Mouse (Mus musculus) kidney, postnatal 25 days (tissue): ENCODE measurements around the gene Icam1.

ENCODE experiments used
- DNase-seq, 2 experiments: peaks; one replicate each; pipeline ENCODE4 v3.0.0; 2021; ENCODE audit warnings: mixed read lengths in 2 of 2

The Icam1 gene

DNA sequence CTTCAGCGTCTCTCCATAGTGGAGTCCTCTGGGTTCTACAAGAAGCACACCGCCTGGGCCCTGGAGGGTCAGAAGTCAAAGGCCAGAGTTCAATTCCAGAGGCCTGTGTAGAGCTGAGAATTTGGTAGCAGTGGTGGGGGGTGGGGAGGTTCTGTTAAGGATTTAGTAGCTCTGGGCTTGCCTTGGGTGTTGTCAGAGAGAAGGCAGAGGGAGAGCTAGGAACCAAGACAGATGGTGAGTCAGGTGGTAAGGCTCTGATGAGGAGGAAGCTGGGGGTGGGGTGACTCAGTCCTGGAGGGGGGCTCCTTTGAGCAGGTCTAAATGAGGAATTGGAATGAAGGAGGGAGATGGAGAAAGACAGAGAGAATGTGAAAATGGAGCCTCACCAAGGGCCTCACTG lies 47.1 kb downstream of the Icam1 start:
- no peak for DNase-seq

DNA sequence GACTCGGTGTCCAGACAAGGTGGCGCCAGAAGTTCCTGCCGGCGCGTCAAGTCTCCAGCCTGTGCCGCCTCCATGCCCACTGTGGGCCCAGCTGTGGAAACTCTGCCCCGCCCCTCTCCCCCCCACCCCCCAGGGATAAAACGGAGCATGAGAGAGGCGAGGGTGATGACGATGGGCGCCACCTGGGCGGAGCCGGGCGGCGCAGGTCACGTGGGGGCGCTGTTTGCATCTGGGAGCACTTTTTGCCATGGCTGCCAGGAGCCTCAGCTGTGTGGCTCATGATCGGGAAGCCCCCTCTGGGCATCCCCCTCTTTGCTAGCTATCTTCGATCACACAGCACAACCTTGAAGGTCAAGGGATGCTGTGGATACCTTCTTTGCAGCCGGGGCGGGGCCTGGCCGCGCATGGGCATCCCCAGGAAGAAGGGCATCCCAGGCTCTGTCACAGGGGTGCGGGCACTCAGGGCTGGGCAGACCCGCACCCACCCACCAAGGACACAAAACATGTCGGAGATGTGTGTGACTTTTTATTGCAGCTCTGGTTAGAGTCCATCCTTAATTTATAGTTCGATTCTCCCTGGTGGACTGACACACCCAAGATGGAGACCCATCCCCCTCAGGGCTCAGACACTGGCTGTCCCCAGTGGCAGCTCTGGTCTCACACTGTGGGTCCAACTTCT lies 51.4 kb downstream of the Icam1 start, which contains the start of gene Zglp1:
Gene Zglp1 (minus strand): TSS at position 88 of the 679 bp plus-strand sequence.
- no peak for DNase-seq

DNA sequence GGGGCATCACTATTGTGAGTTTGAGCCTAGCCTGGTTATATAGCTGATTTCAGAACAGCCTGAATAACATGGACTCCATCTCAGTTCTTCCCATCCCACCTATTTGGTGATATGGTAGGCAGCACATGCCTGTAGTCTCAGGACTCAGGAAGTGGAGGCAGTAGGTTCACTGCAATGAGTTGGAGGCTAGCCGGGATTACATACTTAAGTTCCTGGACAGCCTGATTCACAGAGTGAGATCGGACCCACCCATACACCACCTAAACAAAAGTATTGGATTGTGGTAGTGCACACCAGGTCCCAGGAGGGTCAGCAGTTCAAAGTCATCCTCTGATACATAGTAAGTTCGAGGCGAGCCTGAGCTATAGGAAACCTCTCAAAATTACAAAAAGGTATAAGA lies 56.9 kb downstream of the Icam1 start:
- DNase-seq, result no peak

DNA sequence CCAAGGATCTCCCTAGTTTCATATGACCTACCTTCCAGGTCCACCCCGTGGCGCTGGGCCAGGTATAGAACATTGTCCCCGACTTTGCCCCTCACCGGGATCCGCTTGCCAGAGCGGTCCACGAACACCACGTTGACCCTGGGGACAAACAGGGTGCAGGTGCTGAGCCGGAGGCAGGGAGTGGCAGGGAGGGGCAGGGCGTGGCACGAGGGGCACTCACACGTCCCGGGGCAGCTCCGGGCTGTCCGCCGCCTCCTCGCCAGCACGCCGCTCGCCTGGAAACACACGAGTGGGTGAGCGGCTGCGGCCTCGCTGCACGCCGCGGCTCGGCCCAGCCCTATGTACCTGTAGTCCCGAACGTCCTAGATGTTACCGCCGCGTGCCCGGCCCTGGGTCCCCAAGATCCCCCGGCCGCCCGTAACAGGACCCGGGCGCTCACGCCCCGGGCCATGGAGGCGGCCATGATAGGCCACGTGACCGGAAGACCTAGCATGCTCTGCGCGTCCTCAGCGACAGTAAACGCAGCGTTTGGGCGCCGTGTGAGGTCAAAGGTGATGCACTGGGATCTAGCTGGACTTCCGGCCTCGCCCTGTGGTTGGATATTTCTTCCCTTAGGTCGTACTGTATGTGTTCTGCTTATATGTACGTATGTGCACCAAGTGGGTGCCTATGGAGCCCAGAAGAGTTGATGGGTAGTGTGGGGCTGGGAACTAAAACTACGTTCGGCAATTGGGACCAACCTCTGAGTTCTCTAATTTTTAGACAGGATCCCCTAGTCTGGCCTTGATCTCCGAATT lies 57.5 kb downstream of the Icam1 start, which contains the start of the genes Gm49373 and Fdx1l:
Gene Gm49373 (minus strand): TSS at position 53 of the 797 bp plus-strand sequence.
Gene Fdx1l (minus strand): TSS at position 571 of the 797 bp plus-strand sequence.
- peak; percentile 95 to 96 for DNase-seq

DNA sequence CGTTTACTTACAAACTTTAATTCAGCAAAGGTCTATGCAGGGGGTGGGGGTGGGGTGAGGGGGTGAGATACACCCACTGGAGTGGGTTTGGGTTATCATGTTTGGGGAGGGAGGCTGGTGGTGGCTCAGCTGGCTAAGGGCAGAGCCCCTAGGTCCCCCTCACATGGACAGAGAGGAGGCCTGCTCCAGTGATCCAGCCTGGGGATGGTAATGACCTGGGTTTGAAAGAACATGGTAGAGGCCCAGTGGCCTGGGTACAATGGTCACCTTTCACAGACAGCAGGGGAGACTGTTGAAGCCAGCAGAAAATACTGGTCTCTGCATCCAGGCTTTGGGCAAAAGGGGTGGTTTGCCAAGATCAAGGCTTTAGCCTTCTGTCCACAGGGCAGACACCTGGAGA lies 58.4 kb downstream of the Icam1 start:
- DNase-seq, result no peak

DNA sequence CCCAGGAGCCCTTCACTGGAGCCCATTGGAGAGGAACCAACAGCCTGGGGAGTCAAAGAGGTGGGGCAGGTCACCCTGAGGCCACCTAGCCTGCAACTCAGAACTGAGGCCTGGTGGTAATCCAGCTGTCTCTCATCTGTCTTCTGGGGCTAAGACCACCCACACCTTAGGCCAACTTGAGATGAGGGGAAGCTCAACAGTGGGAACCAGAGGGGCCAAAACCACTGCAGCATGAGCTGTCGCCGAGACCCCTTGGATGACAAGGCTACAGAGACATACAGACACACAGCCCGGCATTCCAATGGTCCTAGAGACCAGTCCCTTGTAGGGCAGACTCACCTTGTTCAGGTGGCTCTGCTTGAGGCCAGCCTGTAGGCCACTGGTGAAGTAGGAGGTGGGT lies 59.8 kb downstream of the Icam1 start:
- no peak for DNase-seq
